Mouse (Mus musculus): ENCODE measurements around the gene Ubac2.
A peak's percentile ranks its signal among the peaks of the same experiment; 100 is the strongest.

DNA sequence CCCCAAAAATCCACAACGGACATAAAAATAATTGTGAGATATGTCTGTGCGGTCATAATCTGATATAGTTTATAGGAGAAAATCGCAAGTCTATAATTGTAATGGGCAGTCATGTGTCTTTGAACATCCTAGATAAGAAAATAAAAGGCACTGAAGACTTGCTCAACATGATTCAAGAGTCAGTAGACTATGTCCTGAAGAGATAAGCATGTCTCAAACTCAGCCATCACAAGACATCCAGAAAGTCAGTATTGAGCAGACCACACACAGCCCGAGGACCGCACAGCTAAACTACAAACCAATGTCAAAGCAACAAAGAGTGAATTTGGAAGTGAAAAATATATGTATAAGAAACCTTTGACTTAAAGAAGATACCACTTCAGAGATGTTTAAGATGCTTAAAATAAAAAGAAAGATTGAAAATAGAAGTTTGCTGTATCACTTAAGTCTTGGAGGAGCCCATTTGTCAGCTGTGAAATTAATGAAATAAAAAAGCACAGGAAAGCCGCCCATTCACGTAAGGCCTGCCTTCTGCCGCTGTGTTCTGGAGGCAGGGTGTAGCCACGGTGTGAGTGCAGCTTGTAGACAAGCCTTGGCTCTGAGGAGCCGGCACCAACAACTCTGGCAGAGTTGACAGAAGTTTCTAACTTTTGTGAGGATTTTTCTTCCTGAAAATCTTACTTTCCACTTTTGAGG lies 78.9 kb downstream of the Ubac2 start:
- no peak for TF ChIP-seq CTCF (IDR thresholded peaks at IDR 0.05; ENCODE audit: low read depth)
- TF ChIP-seq EP300 (IDR thresholded peaks at IDR 0.05; ENCODE audit: low read depth): 0 out of 2 replicates have a peak, but pooled peaks have one; percentile 20
